Mouse (Mus musculus) G1E (cell line): ENCODE results near the gene Emc10.

Experiments
- CTCF ChIP-seq: IDR thresholded peaks from 2 replicates; pipeline ENCODE4 v1.5.1; 2012; ENCODE audit warnings: low read depth, low read length, inconsistent platforms, mixed read lengths
- TAL1 ChIP-seq: conservative IDR thresholded peaks from 2 replicates; pipeline ENCODE4 v1.6.1; 2012; ENCODE audit warnings: low read depth, low read length, inconsistent platforms, mixed read lengths

DNA sequence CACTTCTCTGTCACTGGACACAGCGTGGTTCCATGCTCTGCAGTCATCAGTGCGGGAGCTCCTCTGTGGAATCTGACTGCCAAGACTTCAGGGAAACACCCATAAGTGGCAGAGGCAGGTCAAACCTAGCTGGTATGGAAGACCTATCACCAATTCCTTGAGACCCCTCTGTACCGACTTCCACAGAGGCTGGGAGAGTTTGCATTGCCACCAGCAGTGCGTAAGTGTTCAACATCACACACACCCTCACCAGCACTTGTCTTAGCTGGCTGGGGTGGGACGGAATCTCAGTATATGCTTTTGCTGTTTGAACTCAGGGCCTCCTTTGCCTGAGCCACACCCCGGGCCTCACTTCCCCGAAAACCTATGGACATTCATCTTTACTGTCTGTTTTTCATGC is 8.4 kb downstream of the Emc10 start:
- TF ChIP-seq CTCF, result no peak
- no peak for TF ChIP-seq TAL1
